Mouse (Mus musculus) CH12.LX (cell line): ENCODE results near the gene Hba-a1. TPM values are rescaled to one million over a fixed set of nuclear protein-coding genes. Genes with fewer than 3 reads are reported as not detected.
A peak's percentile ranks its signal among the peaks of the same experiment; 100 is the strongest.

Experiments
- DNase-seq: peaks from one replicate; pipeline ENCODE4 v3.0.0-alpha.2; 2013; ENCODE audit errors: extremely low read depth
- H3K27ac ChIP-seq: 2 replicates; pipeline ENCODE4 v1.5.1; 2012; ENCODE audit warnings: low read depth, mild to moderate bottlenecking, control low read depth, moderate library complexity; ENCODE audit not compliant: insufficient read depth
- H3K27me3 ChIP-seq: replicated peaks from 2 replicates; pipeline ENCODE3; 2012; ENCODE audit warnings: inconsistent platforms
- H3K36me3 ChIP-seq, 2 experiments: replicated peaks in 1 of 2; 2 replicates each; pipeline versions ENCODE3 to v1.6.1; 2012; ENCODE audit warnings: inconsistent platforms in 1 of 2, low read length in 1 of 2, mild to moderate bottlenecking in 1 of 2, mixed read lengths in 1 of 2, moderate library complexity in 1 of 2; ENCODE audit not compliant: control insufficient read depth in 1 of 2, insufficient read depth in 1 of 2
- H3K4me1 ChIP-seq, 2 experiments: 2 replicates each; pipeline ENCODE4 v1.6.1; 2012; ENCODE audit warnings: inconsistent platforms in 1 of 2, moderate library complexity in 1 of 2; ENCODE audit not compliant: insufficient read depth in 2 of 2, control insufficient read depth in 1 of 2
- H3K4me2 ChIP-seq: 2 replicates; pipeline ENCODE4 v1.6.1; 2012; ENCODE audit warnings: low read depth, mild to moderate bottlenecking, control low read depth; ENCODE audit not compliant: poor library complexity, insufficient read depth, severe bottlenecking
- H3K4me3 ChIP-seq, 3 experiments: fragments of 150-350 bp in 1 of 3; sonication (generic) in 1 of 3; replicated peaks in 1 of 3; 2 replicates each; pipeline versions ENCODE3 to v1.5.1; 2011 to 2012; ENCODE audit warnings: low read depth in 2 of 3, low read length in 2 of 3, mild to moderate bottlenecking in 2 of 3, moderate library complexity in 2 of 3, control low read depth in 1 of 3, improper control_type of control experiment in 1 of 3, inconsistent platforms in 1 of 3, mixed read lengths in 1 of 3; ENCODE audit not compliant: poor library complexity in 1 of 3
- H3K79me2 ChIP-seq: replicated peaks from 2 replicates; pipeline ENCODE4 v1.6.1; 2012; ENCODE audit warnings: mild to moderate bottlenecking, moderate library complexity; ENCODE audit not compliant: control insufficient read depth, poor library complexity, insufficient read depth, severe bottlenecking; ENCODE audit errors: extremely low read depth
- H3K9ac ChIP-seq: 2 replicates; pipeline ENCODE4 v1.6.1; 2012; ENCODE audit warnings: low read depth, mild to moderate bottlenecking, control low read depth, moderate library complexity; ENCODE audit not compliant: insufficient read depth
- H3K9me3 ChIP-seq: replicated peaks from 2 replicates; pipeline ENCODE3; 2012; ENCODE audit warnings: low read length, inconsistent platforms, mixed read lengths
- ELF1 ChIP-seq: IDR thresholded peaks from 2 replicates; pipeline ENCODE4 v1.6.1; 2014; ENCODE audit warnings: low read depth, mild to moderate bottlenecking, inconsistent platforms, low read length, improper control_type of control experiment
- EP300 ChIP-seq: IDR thresholded peaks from 2 replicates; pipeline ENCODE4 v1.6.1; 2011; ENCODE audit warnings: low read length, improper control_type of control experiment
- ETS1 ChIP-seq: conservative IDR thresholded peaks from 2 replicates; pipeline ENCODE4 v1.6.1; 2012; ENCODE audit warnings: low read depth, mild to moderate bottlenecking, inconsistent platforms, low read length, improper control_type of control experiment, moderate library complexity
- JUND ChIP-seq: conservative IDR thresholded peaks from 2 replicates; pipeline ENCODE4 v1.6.1; 2011; ENCODE audit warnings: low read depth, low read length, improper control_type of control experiment
- KAT2A ChIP-seq: IDR thresholded peaks from 2 replicates; pipeline ENCODE4 v1.6.1; 2012; ENCODE audit warnings: low read length, improper control_type of control experiment, inconsistent platforms; ENCODE audit not compliant: insufficient replicate concordance
- MAX ChIP-seq: IDR thresholded peaks from 2 replicates; pipeline ENCODE4 v1.6.1; 2011; ENCODE audit warnings: low read length, improper control_type of control experiment
- MEF2A ChIP-seq: IDR thresholded peaks from 2 replicates; pipeline ENCODE4 v1.6.1; 2014; ENCODE audit warnings: low read depth, mild to moderate bottlenecking, inconsistent platforms, low read length, improper control_type of control experiment, borderline replicate concordance
- MXI1 ChIP-seq: IDR thresholded peaks from 2 replicates; pipeline ENCODE4 v1.6.1; 2011; ENCODE audit warnings: mild to moderate bottlenecking, low read depth, low read length, improper control_type of control experiment
- MYC ChIP-seq: IDR thresholded peaks from 2 replicates; pipeline ENCODE4 v1.6.1; 2011; ENCODE audit warnings: low read depth, mild to moderate bottlenecking, improper control_type of control experiment, low read length
- NELFE ChIP-seq: IDR thresholded peaks from 2 replicates; pipeline ENCODE4 v1.6.1; 2011; ENCODE audit warnings: low read depth, low read length, improper control_type of control experiment
- NRF1 ChIP-seq: IDR thresholded peaks from 2 replicates; pipeline ENCODE4 v1.6.1; 2014; ENCODE audit warnings: low read depth, mild to moderate bottlenecking, inconsistent platforms, low read length, improper control_type of control experiment, moderate library complexity
- RCOR1 ChIP-seq: conservative IDR thresholded peaks from 2 replicates; pipeline ENCODE4 v1.6.1; 2012; ENCODE audit warnings: low read depth, mild to moderate bottlenecking, inconsistent platforms, low read length, improper control_type of control experiment
- TBP ChIP-seq: conservative IDR thresholded peaks from 2 replicates; pipeline ENCODE4 v1.6.1; 2011; ENCODE audit warnings: low read depth, low read length, improper control_type of control experiment
- ZC3H11A ChIP-seq: IDR thresholded peaks from 2 replicates; pipeline ENCODE4 v1.6.1; 2012; ENCODE audit warnings: low read depth, mild to moderate bottlenecking, inconsistent platforms, low read length, improper control_type of control experiment
- dilution Hi-C: fragments of 300-500 bp; cut with MboI; formaldehyde crosslinking; loops from 2 replicates; pipeline ENCODE4 v1.14.3; 2020; ENCODE audit warnings: low sequenced_read_pairs; ENCODE audit not compliant: extremely low pct_unique_long_range_greater_than_20kb, extremely low pct_ligation_motif_present
- in situ Hi-C: fragments of 300-500 bp; cut with MboI; formaldehyde crosslinking; loops from 3 replicates; pipeline ENCODE4 v1.14.3; 2019; ENCODE audit warnings: low sequenced_read_pairs, low pct_ligation_motif_present, low pct_unique_long_range_greater_than_20kb, mixed read lengths
- polyA plus RNA-seq: library from polyadenylated mRNA; unstranded; fragments of >175 nt; gene quantifications from 2 replicates; pipeline ENCODE4 v1.2.1, GENCODE M21; 2012; ENCODE audit warnings: low read depth; ENCODE audit not compliant: insufficient read length
- total RNA-seq, 2 experiments: library from RNA; depleted of rRNA; stranded (reverse); fragments of 300-350 nt in 1 of 2; fragments of >200 nt in 1 of 2; gene quantifications; 2 replicates each; pipeline ENCODE4 v1.2.3; 2012 to 2014

Hba-a1 gene
- total and polyA plus RNA-seq, 3 experiments = 4.7 to 5.2 (median 4.9) TPM

DNA sequence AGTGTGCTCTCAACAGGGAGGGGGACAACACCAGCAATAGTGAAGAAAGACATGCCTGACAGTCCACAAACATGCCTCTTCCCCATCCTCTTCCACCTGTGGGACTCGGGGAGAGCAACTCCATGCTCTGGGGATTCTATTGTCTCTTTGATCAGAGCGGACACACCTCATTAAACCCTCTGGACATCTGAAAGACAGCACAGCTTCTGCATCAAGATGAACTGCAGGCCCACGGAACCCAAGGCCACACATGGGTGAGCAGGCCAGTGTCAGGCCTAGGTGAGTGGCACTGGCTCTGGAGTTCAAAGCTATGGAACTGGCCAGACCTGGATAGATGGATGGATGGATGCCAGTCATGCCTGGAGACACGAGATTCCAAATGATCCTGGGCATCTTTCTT is 26.1 kb downstream of the Hba-a1 start:
- H3K4me2 ChIP-seq = no peak overlapping the region
- H3K9ac ChIP-seq = no peak overlapping the region
- no peak overlapping the region for H3K4me3 ChIP-seq
- H3K27ac ChIP-seq = no peak overlapping the region
- in situ Hi-C loops = loop anchor here (10.0 to 25.0 kb wide), 2 partner anchors 125 to 322 kb away; no protein-coding TSS in a partner anchor
- TF ChIP-seq TBP (no peak), RCOR1 (no peak), MAX (no peak), ELF1 (no peak), JUND (no peak), MXI1 (no peak), NELFE (no peak), MEF2A (no peak)
- TF ChIP-seq, all 38 proteins: peak for 0
- dilution Hi-C loops = no loop called here
- H3K27me3 ChIP-seq = peaks cover 6% of the 10 kb centered on the region
- no peaks in the 10 kb centered on the region for H3K36me3 ChIP-seq
- no peaks in the 10 kb centered on the region for H3K79me2 ChIP-seq
- H3K4me1 ChIP-seq = peaks cover 0 to 3% of the 10 kb centered on the region in 2 experiments; a peak in 2 of 4 replicates
- no peak for DNase-seq
- H3K9me3 ChIP-seq = no peaks in the 10 kb centered on the region

DNA sequence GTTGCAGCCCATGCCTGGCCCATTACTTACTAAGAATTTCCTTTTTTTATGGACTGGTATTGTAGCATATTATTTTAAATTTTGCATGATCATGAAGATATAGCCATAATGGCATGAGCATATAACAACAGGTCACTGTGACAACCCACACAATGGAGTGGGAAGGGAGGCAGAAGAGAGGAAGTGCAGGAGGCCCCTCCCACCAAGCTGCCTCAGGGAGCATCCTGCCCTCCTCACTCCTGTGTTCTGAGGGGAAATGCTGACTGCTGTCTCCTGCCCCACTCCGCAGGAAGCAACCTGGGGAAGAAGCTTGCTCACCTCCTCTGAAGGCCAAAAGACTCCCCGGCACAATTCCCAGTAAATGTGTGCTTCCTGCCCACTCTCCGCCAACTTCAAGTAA is 26.6 kb downstream of the Hba-a1 start:
- in situ Hi-C loops = loop anchor here (10.0 to 25.0 kb wide), 2 partner anchors 125 to 323 kb away; no protein-coding TSS in a partner anchor
- Histone ChIP-seq H3K4me3 (no peak overlapping the region), H3K9me3 (no peaks in the 10 kb centered on the region), H3K36me3 (no peaks in the 10 kb centered on the region), H3K4me2 (no peak overlapping the region), H3K27me3 (peaks cover 5% of the 10 kb centered on the region), H3K79me2 (no peaks in the 10 kb centered on the region), H3K9ac (no peak overlapping the region), H3K4me1 (peaks cover 0 to 3% of the 10 kb centered on the region in 2 experiments; a peak in 2 of 4 replicates), H3K27ac (no peak overlapping the region)
- dilution Hi-C loops = no loop called here
- TF ChIP-seq KAT2A = no peak
- TF ChIP-seq TBP = no peak
- TF ChIP-seq EP300 = no peak
- no peak for TF ChIP-seq NRF1
- DNase-seq = no peak

DNA sequence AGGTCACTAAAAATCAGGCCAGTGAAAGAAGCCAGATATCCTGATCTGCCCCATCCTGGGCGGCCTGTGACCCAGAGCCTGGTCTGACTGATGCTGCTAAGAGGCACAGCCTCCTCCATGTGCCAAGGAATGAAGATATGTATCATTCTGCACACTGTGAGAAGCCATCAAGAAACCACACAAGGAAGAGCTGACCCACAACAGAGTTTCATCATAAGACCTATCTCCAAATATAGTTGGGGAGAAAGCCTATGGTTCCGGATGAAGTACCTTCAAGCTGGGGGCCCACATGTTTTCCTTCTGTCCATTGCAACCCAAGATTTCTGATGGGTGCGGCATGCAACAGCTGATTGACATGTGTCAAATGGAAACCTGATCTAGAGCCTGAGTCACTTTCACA is 32.7 kb downstream of the Hba-a1 start:
- DNase-seq = no peak
- Histone ChIP-seq H3K4me3 (no peak overlapping the region), H3K27ac (no peak overlapping the region), H3K36me3 (no peaks in the 10 kb centered on the region), H3K9me3 (no peaks in the 10 kb centered on the region), H3K27me3 (peaks cover 4% of the 10 kb centered on the region), H3K9ac (no peak overlapping the region), H3K4me1 (peaks cover 6 to 10% of the 10 kb centered on the region in 2 experiments; a peak in 3 of 4 replicates), H3K79me2 (no peaks in the 10 kb centered on the region), H3K4me2 (no peak overlapping the region)
- TF ChIP-seq ZC3H11A (no peak), TBP (no peak), NRF1 (no peak), ETS1 (0 out of 2 replicates have a peak, but pooled peaks have one; percentile 28), MYC (no peak)
- in situ Hi-C loops = loop anchor here (5.0 to 25.0 kb wide), 2 partner anchors 64 to 329 kb away; no protein-coding TSS in a partner anchor
- dilution Hi-C loops = no loop called here
